Mouse (Mus musculus) MEL (cell line): ENCODE data around the gene Stk10. TPM values are rescaled to one million over a fixed set of nuclear protein-coding genes. Genes with fewer than 3 reads are reported as not detected.

Experiments
- DNase-seq: peaks from one replicate; pipeline ENCODE4 v3.0.0; 2011; ENCODE audit warnings: low read depth, low spot score
- H3K27ac ChIP-seq: 2 replicates; pipeline ENCODE4 v1.5.1; 2012; ENCODE audit warnings: low read depth, mild to moderate bottlenecking, control low read depth, low read length, moderate library complexity; ENCODE audit not compliant: control insufficient read depth
- H3K27me3 ChIP-seq, 2 experiments: fragments of 150-350 bp in 1 of 2; sonication (generic) in 1 of 2; 2 replicates each; pipeline ENCODE4 v1.6.1; 2012; ENCODE audit warnings: low read length in 2 of 2, mild to moderate bottlenecking in 2 of 2, improper control_type of control experiment in 1 of 2, moderate library complexity in 1 of 2; ENCODE audit not compliant: insufficient read depth in 2 of 2, control insufficient read depth in 1 of 2
- H3K36me3 ChIP-seq, 2 experiments: 2 replicates each; pipeline ENCODE4 v1.6.1; 2012 to 2014; ENCODE audit warnings: low read length in 2 of 2, improper control_type of control experiment in 1 of 2, inconsistent platforms in 1 of 2, mild to moderate bottlenecking in 1 of 2; ENCODE audit not compliant: insufficient read depth in 2 of 2, control insufficient read depth in 1 of 2
- H3K4me1 ChIP-seq, 2 experiments: fragments of 150-350 bp in 1 of 2; sonication (generic) in 1 of 2; 2 replicates each; pipeline ENCODE4 v1.6.1; 2012; ENCODE audit warnings: low read length in 2 of 2, improper control_type of control experiment in 1 of 2, mild to moderate bottlenecking in 1 of 2; ENCODE audit not compliant: insufficient read depth in 2 of 2, control insufficient read depth in 1 of 2
- H3K4me3 ChIP-seq, 2 experiments: fragments of 150-350 bp in 1 of 2; sonication (generic) in 1 of 2; 2 replicates each; pipeline ENCODE4 v1.5.1; 2012; ENCODE audit warnings: low read depth in 2 of 2, low read length in 2 of 2, mild to moderate bottlenecking in 2 of 2, moderate library complexity in 2 of 2, control low read depth in 1 of 2, improper control_type of control experiment in 1 of 2; ENCODE audit not compliant: control insufficient read depth in 1 of 2, insufficient read depth in 1 of 2
- H3K79me2 ChIP-seq: 2 replicates; pipeline ENCODE4 v1.6.1; 2012; ENCODE audit warnings: mild to moderate bottlenecking, low read length, moderate library complexity; ENCODE audit not compliant: control insufficient read depth, poor library complexity, insufficient read depth
- H3K9ac ChIP-seq: 2 replicates; pipeline ENCODE4 v1.6.1; 2012; ENCODE audit warnings: low read depth, mild to moderate bottlenecking, control low read depth, low read length, moderate library complexity; ENCODE audit not compliant: control insufficient read depth, poor library complexity, severe bottlenecking
- H3K9me3 ChIP-seq: fragments of 150-350 bp; sonication (generic); replicated peaks from 2 replicates; pipeline ENCODE4 v1.6.1; 2012; ENCODE audit warnings: mild to moderate bottlenecking, low read length, improper control_type of control experiment, moderate library complexity; ENCODE audit not compliant: insufficient read depth
- CHD1 ChIP-seq: IDR thresholded peaks from 2 replicates; pipeline ENCODE4 v1.6.1; 2012; ENCODE audit warnings: low read depth, mild to moderate bottlenecking, inconsistent platforms, low read length, improper control_type of control experiment
- CHD2 ChIP-seq: IDR thresholded peaks from 2 replicates; pipeline ENCODE4 v1.6.1; 2011; ENCODE audit warnings: low read length, improper control_type of control experiment
- CTCF ChIP-seq, 3 experiments: IDR thresholded peaks in 2 of 3; conservative IDR thresholded peaks in 1 of 3; 2 replicates each; pipeline ENCODE4 v1.5.1; 2011 to 2012; ENCODE audit warnings: low read length in 3 of 3, low read depth in 2 of 3, mild to moderate bottlenecking in 2 of 3, improper control_type of control experiment in 1 of 3, inconsistent platforms in 1 of 3, mixed read lengths in 1 of 3, moderate library complexity in 1 of 3; ENCODE audit not compliant: control insufficient read depth in 1 of 3, insufficient read depth in 1 of 3, poor library complexity in 1 of 3, severe bottlenecking in 1 of 3
- JUND ChIP-seq: IDR thresholded peaks from 2 replicates; pipeline ENCODE4 v1.6.1; 2011; ENCODE audit warnings: low read depth, mild to moderate bottlenecking, improper control_type of control experiment, low read length
- MAX ChIP-seq: IDR thresholded peaks from 2 replicates; pipeline ENCODE4 v1.6.1; 2011; ENCODE audit warnings: low read length, improper control_type of control experiment
- MXI1 ChIP-seq: IDR thresholded peaks from 2 replicates; pipeline ENCODE4 v1.6.1; 2011; ENCODE audit warnings: mild to moderate bottlenecking, low read depth, low read length, improper control_type of control experiment
- NELFE ChIP-seq: IDR thresholded peaks from 2 replicates; pipeline ENCODE4 v1.6.1; 2011; ENCODE audit warnings: low read depth, low read length, improper control_type of control experiment
- NRF1 ChIP-seq: IDR thresholded peaks from 2 replicates; pipeline ENCODE4 v1.6.1; 2014; ENCODE audit warnings: low read depth, mild to moderate bottlenecking, inconsistent platforms, low read length, improper control_type of control experiment, moderate library complexity; ENCODE audit not compliant: poor library complexity, insufficient read depth, severe bottlenecking
- RAD21 ChIP-seq: IDR thresholded peaks from 2 replicates; pipeline ENCODE4 v1.6.1; 2011; ENCODE audit warnings: mild to moderate bottlenecking, low read depth, low read length, improper control_type of control experiment
- SIN3A ChIP-seq: IDR thresholded peaks from 2 replicates; pipeline ENCODE4 v1.6.1; 2012; ENCODE audit warnings: low read length, improper control_type of control experiment, inconsistent platforms
- SMC3 ChIP-seq: IDR thresholded peaks from 2 replicates; pipeline ENCODE4 v1.6.1; 2011; ENCODE audit warnings: low read depth, low read length, improper control_type of control experiment
- USF2 ChIP-seq, 2 experiments: IDR thresholded peaks; 2 replicates each; pipeline ENCODE4 v1.6.1; 2011 to 2012; ENCODE audit warnings: improper control_type of control experiment in 2 of 2, low read length in 2 of 2, borderline replicate concordance in 1 of 2, inconsistent platforms in 1 of 2, low read depth in 1 of 2, mild to moderate bottlenecking in 1 of 2; ENCODE audit not compliant: insufficient read depth in 1 of 2
- ZC3H11A ChIP-seq: IDR thresholded peaks from 2 replicates; pipeline ENCODE4 v1.6.1; 2012; ENCODE audit warnings: low read depth, mild to moderate bottlenecking, inconsistent platforms, low read length, improper control_type of control experiment
- ZKSCAN1 ChIP-seq: IDR thresholded peaks from 2 replicates; pipeline ENCODE4 v1.6.1; 2012; ENCODE audit warnings: low read depth, mild to moderate bottlenecking, inconsistent platforms, low read length, improper control_type of control experiment, moderate library complexity
- polyA plus RNA-seq, 2 experiments: library from polyadenylated mRNA; stranded (reverse) in 1 of 2; unstranded in 1 of 2; fragments of >175 nt in 1 of 2; fragments of >200 nt in 1 of 2; gene quantifications; 2 replicates each; pipeline versions ENCODE4 v1.2.1 to v1.2.4; 2012; ENCODE audit warnings: low replicate concordance in 2 of 2, low read depth in 1 of 2; ENCODE audit not compliant: insufficient read length in 2 of 2, insufficient read depth in 1 of 2, missing spikeins in 1 of 2
- total RNA-seq: library from RNA; depleted of rRNA; stranded (reverse); fragments of 300-350 nt; gene quantifications from 2 replicates; pipeline ENCODE4 v1.2.3, GENCODE M21; 2012

Stk10 gene
- total and polyA plus RNA-seq, 3 experiments, result 10.8 to 14.4 TPM; not detected in 1

DNA sequence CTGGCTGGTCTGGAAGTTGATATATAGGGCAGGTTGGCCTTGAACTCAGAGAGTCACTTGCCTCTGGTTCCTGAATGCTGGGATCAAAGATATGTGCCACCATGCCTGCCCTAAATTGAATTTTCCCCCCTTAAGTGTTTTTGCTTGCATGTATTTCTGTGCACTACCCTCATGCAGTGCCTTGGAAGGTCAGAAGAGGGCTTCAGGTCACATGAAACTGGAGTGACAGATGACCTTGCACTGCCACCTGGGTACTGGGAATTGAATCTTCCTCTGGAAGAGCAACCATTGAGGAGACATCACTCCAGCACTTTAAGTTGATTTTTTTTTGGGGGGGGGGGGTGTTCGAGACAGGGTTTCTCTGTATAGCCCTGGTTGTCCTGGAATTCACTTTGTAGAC is 3.0 kb upstream of the Stk10 start:
- H3K9ac ChIP-seq, result no peak overlapping the region
- H3K9me3 ChIP-seq, result no peaks in the 10 kb centered on the region
- DNase-seq, result peak; percentile 44
- H3K27ac ChIP-seq, result no peak overlapping the region
- peaks cover 8% of the 10 kb centered on the region for H3K79me2 ChIP-seq
- TF ChIP-seq CTCF (IDR thresholded peaks at IDR 0.05 in 2 of 3, conservative IDR thresholded peaks at IDR 0.05 in 1 of 3; ENCODE audit: control insufficient read depth in 1 of 3, insufficient read depth in 1 of 3, low read depth in 2 of 3, low read length in 3 of 3, poor library complexity in 1 of 3, severe bottlenecking in 1 of 3) (peak in 2 of 3 experiments; percentile 26 to 59; a peak in 4 of 6 replicates), RAD21 (peak; percentile 57), SIN3A (no peak), SMC3 (peak; percentile 58), MAX (no peak), ZC3H11A (no peak)
- peaks cover 0 to 14% of the 10 kb centered on the region in 2 experiments; a peak in 2 of 4 replicates for H3K4me1 ChIP-seq
- H3K36me3 ChIP-seq, result peaks cover 0 to 7% of the 10 kb centered on the region in 2 experiments; a peak in 2 of 4 replicates
- H3K4me3 ChIP-seq, result no peak overlapping the region
- H3K27me3 ChIP-seq, result no peaks in the 10 kb centered on the region

DNA sequence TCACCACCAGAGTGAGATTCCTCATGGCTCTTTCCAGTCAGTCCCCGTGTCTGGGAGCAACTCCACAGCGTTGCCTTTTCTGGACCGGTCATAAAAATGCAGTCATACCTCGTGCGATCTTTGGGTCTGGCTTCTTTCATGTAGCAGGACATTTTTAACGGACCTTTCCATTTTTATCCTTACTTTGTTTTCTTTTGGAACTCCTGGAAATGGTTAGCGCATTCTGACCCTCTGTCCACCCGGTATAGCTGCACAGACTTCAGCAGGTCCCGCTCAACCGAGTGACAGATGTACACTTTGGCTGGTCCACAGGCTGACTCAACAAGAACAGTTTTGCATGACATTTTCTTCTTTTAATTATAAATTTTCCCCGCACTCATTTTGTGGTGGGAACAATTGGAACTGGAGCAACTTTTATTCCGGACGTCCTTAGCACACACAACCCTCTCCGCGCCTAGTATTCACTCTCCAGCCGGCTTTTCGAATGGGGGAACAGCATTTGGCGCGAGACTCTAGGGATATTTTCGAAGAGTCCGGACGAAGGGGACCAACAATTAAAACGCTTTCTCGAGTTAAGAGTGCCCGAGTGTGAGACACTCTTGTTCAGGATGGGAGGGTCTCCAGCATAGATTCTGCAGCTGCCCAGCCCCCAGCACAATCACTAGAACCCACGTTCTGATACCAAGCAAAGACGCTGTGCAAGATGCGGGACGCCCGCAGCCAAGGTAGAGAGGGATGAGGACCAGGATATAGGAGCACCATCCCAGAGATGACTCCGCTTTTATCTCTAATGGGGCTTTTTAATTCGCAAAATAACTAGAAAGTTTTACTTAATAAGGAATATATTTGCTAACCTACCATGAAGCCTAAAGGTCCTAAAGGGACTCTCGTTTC is 987 bp upstream of the Stk10 start, which contains the start of gene Efcab9:
Efcab9 (minus strand) TSS at position 211 of the 894 bp plus-strand sequence.
- Histone ChIP-seq H3K4me1 (peaks cover 0 to 14% of the 10 kb centered on the region in 2 experiments; a peak in 2 of 4 replicates), H3K27me3 (no peaks in the 10 kb centered on the region), H3K36me3 (peaks cover 0 to 7% of the 10 kb centered on the region in 2 experiments; a peak in 2 of 4 replicates), H3K79me2 (peaks cover 8% of the 10 kb centered on the region), H3K9ac (peak within 1 kb of the TSS; percentile 96), H3K27ac (peak within 1 kb of the TSS; percentile 60), H3K9me3 (no peaks in the 10 kb centered on the region), H3K4me3 (peak within 1 kb of the TSS; percentile 87 to 99)
- TF ChIP-seq CHD2, result no peak
- no peak for TF ChIP-seq USF2 (IDR thresholded peaks at IDR 0.05; ENCODE audit: borderline replicate concordance in 1 of 2, insufficient read depth in 1 of 2, low read depth in 1 of 2, low read length in 2 of 2)
- no peak for TF ChIP-seq JUND
- TF ChIP-seq CHD1, result no peak
- TF ChIP-seq ZKSCAN1, result no peak
- TF ChIP-seq NELFE, result no peak
- no peak for TF ChIP-seq MXI1
- no peak for TF ChIP-seq NRF1
- DNase-seq, result peak; percentile 22
